Mouse (Mus musculus) testis, adult 2 months (tissue): ENCODE results near the gene Wnt9a.

Source experiments
- CTCF ChIP-seq: fragments of 200-500 bp; IDR thresholded peaks from 2 replicates; pipeline ENCODE4 v1.5.1; 2012; ENCODE audit warnings: low read depth, mild to moderate bottlenecking, inconsistent platforms, low read length, moderate library complexity; ENCODE audit not compliant: control insufficient read depth, insufficient read depth, insufficient replicate concordance
- POLR2A ChIP-seq: fragments of 200-500 bp; IDR thresholded peaks from 2 replicates; pipeline ENCODE4 v1.6.1; 2012; ENCODE audit warnings: low read depth, mild to moderate bottlenecking, inconsistent platforms, low read length, moderate library complexity; ENCODE audit not compliant: control insufficient read depth

DNA sequence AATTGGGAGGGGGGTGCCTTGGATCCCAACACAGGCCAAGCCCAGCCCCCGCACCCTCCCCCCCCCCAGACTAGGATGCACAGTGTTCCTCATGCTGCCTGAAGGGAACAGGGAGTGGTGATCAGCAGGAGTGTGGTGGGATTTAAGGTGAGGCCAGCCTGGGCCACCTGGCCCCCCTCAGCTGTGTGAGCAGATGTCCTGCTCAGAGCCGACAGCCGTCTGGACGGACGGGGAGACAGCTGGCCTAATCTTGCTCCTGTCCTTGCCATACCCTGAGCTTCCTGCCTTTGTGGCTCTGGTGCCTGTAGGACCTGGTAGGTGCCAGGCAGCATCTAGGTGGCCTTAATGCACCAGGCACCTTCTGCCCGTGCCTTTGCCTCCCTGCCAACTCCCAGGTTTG lies 5.3 kb downstream of the Wnt9a start:
- TF ChIP-seq POLR2A (no peak), CTCF (no peak)
